Mouse (Mus musculus): ENCODE measurements at regions not wholly inside any gene's neighbourhood (a gene's known extent, or its start where the extent isn't known, plus 50 kb on each side); places are given as distances from the start of the nearest gene placed in this dataset.
A peak's percentile ranks its signal among the peaks of the same experiment; 100 is the strongest.

DNA sequence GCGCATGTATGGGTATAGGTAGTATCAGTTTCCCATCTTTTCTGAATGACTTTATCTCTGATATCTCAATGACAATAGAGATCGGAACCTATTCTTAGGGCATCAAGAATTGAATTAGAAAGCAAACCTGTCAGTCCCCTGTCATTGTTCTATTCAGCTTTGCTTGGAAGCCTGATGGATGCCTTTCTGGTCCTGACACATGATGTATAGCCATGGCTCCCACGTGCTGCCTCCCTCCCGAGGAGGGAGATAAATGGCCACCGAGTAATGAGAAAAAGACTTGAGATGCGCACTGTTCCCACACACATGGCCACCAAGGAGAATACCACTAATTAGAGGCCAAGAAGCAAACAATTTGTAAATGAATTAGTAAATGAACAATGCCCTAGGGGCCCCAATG is 261.8 kb upstream of the Adgrl2 start:
- Histone ChIP-seq H3K4me3 (no peak overlapping the region), H3K4me1 (peaks cover 21% of the 10 kb centered on the region), H3K9me3 (replicated peaks) (no peaks in the 10 kb centered on the region), H3K36me3 (no peaks in the 10 kb centered on the region), H3K27me3 (ENCODE audit: low read depth, poor library complexity, severe bottlenecking) (peaks cover 6% of the 10 kb centered on the region; the same call in 1 of the 2 replicates), H3K27ac (replicated peaks) (peak overlapping the region; percentile 13; the same call in 1 of the 2 replicates)
- no peak for DNase-seq (ENCODE audit: low spot score)
- 61% methylated on average over 6 of the region's 6 CpGs for WGBS

DNA sequence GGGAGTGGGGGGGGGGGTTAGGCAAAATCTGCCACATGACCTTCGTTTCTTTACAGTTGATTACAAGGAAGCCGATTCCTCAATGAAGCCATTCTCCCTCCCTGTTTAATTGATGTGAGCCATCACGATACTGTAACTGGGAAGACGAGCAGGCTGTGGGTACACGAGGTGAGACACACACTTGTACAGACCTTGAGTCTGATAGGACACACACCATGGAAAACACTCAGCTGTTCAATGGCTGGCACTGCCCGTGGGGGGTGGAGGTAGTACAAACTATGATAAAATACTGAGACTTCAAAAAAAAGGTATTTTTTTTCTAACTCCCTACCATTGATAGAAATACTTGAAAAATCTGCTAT is 257.3 kb upstream of the Adgrl2 start:
- Histone ChIP-seq H3K4me3 (no peak overlapping the region), H3K9me3 (replicated peaks) (no peaks in the 10 kb centered on the region), H3K4me1 (peaks cover 23% of the 10 kb centered on the region), H3K27ac (replicated peaks) (no peak overlapping the region), H3K27me3 (ENCODE audit: low read depth, poor library complexity, severe bottlenecking) (peaks cover 3% of the 10 kb centered on the region; the same call in 1 of the 2 replicates), H3K36me3 (no peaks in the 10 kb centered on the region)
- 85% methylated on average over 6 of the region's 6 CpGs for WGBS
- no peak for DNase-seq (ENCODE audit: low spot score)

DNA sequence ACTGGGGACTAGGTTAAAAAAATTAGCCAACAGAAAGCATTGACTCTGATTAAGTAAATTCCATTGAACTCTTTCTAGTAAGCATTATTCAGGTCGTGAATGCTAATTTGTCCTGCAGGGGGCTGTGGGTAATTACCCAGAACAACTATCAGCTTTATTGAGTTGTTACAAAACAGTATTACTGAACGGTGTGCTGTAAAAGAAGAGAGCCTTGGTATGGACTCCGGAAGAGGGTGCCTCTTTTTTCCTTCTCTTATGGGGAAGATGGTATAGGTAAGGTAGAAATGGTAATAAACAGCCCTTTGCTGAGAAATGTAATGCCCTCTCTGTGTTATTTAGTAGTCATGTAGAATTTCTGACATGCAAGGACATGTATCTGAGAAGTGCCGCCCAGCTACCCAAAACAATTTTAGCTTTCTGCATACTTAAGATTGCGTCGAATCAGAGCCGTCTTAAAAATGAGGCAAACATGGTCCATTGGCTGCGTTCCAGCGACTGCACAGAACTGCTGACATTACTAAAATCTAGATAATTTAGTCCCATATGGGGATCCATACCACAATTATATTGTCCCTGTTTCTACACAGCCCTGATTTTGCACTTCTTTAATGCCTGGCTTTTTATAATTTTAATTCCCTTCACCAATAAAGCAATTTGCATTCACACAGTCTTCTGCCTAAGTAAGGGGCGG is 256.7 kb upstream of the Adgrl2 start:
- H3K4me3 ChIP-seq, result no peak overlapping the region
- H3K27me3 ChIP-seq (ENCODE audit: low read depth, poor library complexity, severe bottlenecking), result no peaks in the 10 kb centered on the region; the same call in 1 of the 2 replicates
- no peaks in the 10 kb centered on the region for H3K9me3 ChIP-seq (replicated peaks)
- DNase-seq (ENCODE audit: low spot score), result no peak
- H3K27ac ChIP-seq (replicated peaks), result no peak overlapping the region
- WGBS, result 85% methylated on average over 10 of the region's 10 CpGs
- peaks cover 17% of the 10 kb centered on the region for H3K4me1 ChIP-seq
- no peaks in the 10 kb centered on the region for H3K36me3 ChIP-seq

GRCm38 (mm10) chr3:149239664-149240063 is 249.3 kb upstream of the Adgrl2 start:
- H3K4me1 ChIP-seq, result peaks cover 5% of the 10 kb centered on the region; the same call in 1 of the 2 replicates
- H3K4me3 ChIP-seq, result no peak overlapping the region
- H3K9me3 ChIP-seq (replicated peaks), result no peaks in the 10 kb centered on the region
- no peak for DNase-seq (ENCODE audit: low spot score)
- H3K27me3 ChIP-seq (ENCODE audit: low read depth, poor library complexity, severe bottlenecking), result no peaks in the 10 kb centered on the region
- no peaks in the 10 kb centered on the region for H3K36me3 ChIP-seq
- no peak overlapping the region for H3K27ac ChIP-seq (replicated peaks)
- WGBS, result 92% methylated on average over 3 of the region's 3 CpGs

- H3K4me3 ChIP-seq, result no peak overlapping the region
- H3K36me3 ChIP-seq, result no peaks in the 10 kb centered on the region
- WGBS, result 85% methylated on average over 5 of the region's 5 CpGs
- DNase-seq (ENCODE audit: low spot score), result no peak
- H3K4me1 ChIP-seq, result peaks cover 5% of the 10 kb centered on the region; the same call in 1 of the 2 replicates
- no peaks in the 10 kb centered on the region for H3K27me3 ChIP-seq (ENCODE audit: low read depth, poor library complexity, severe bottlenecking)
- no peak overlapping the region for H3K27ac ChIP-seq (replicated peaks)
- no peaks in the 10 kb centered on the region for H3K9me3 ChIP-seq (replicated peaks)
Measured at GRCm38 (mm10) chr3:149238076-149238475, 247.7 kb upstream of the Adgrl2 start.

DNA sequence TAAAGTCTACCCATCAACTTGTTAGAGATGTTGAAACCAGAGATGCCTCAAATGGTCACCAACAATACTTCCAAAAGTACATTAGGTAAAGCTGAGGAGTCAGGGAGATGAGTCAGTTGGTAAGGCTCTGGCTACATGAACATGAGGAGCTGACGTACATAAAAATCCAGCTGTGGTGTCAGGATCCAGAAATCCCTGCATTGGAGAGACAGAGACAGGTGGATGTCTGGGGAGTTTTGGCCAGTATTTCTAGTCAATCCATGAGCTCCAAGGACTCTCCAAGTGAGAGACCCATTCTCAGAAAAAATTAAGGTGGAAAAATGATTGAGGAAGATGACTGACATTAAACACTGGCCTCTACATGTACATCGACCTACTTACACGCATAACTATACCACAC is 244.8 kb upstream of the Adgrl2 start:
- Histone ChIP-seq H3K27me3 (ENCODE audit: low read depth, poor library complexity, severe bottlenecking) (no peaks in the 10 kb centered on the region), H3K4me1 (peaks cover 5% of the 10 kb centered on the region; the same call in 1 of the 2 replicates), H3K36me3 (no peaks in the 10 kb centered on the region), H3K9me3 (replicated peaks) (no peaks in the 10 kb centered on the region), H3K27ac (replicated peaks) (no peak overlapping the region), H3K4me3 (no peak overlapping the region)
- DNase-seq (ENCODE audit: low spot score), result no peak
- 95% methylated on average over 3 of the region's 3 CpGs for WGBS

DNA sequence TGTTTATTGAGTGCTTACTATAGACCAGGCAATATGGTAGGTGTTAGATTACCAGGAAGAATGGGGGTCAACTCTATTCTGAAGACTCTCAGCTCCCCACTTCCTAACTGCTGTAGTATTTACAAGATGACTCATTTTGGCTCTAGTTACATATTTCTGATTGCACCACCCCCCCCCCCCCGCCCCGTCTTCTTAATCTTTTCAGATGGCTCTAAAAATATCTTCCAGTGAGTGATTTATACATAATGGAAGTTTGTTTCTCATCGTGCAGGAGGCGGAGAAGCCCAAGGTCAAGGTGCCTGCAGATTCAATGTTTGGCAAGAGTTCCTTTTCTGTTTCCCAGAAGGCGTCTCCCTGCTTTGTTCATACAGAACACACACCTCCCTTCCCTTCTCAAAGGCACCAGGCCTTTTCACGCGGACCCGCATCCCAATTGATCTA is 243.4 kb upstream of the Adgrl2 start:
- WGBS, result 91% methylated on average over 8 of the region's 8 CpGs
- H3K27ac ChIP-seq (replicated peaks), result no peak overlapping the region
- H3K4me1 ChIP-seq, result peaks cover 5% of the 10 kb centered on the region; the same call in 1 of the 2 replicates
- no peak overlapping the region for H3K4me3 ChIP-seq
- no peak for DNase-seq (ENCODE audit: low spot score)
- H3K9me3 ChIP-seq (replicated peaks), result no peaks in the 10 kb centered on the region
- no peaks in the 10 kb centered on the region for H3K36me3 ChIP-seq
- no peaks in the 10 kb centered on the region for H3K27me3 ChIP-seq (ENCODE audit: low read depth, poor library complexity, severe bottlenecking)

GRCm38 (mm10) chr3:149233191-149233641 is 242.9 kb upstream of the Adgrl2 start:
- Histone ChIP-seq H3K27ac (replicated peaks) (no peak overlapping the region), H3K4me3 (no peak overlapping the region), H3K36me3 (no peaks in the 10 kb centered on the region), H3K4me1 (peaks cover 3% of the 10 kb centered on the region; the same call in 1 of the 2 replicates), H3K9me3 (replicated peaks) (no peaks in the 10 kb centered on the region), H3K27me3 (ENCODE audit: low read depth, poor library complexity, severe bottlenecking) (no peaks in the 10 kb centered on the region)
- no peak for DNase-seq (ENCODE audit: low spot score)
- WGBS, result 89% methylated on average over 7 of the region's 7 CpGs

DNA sequence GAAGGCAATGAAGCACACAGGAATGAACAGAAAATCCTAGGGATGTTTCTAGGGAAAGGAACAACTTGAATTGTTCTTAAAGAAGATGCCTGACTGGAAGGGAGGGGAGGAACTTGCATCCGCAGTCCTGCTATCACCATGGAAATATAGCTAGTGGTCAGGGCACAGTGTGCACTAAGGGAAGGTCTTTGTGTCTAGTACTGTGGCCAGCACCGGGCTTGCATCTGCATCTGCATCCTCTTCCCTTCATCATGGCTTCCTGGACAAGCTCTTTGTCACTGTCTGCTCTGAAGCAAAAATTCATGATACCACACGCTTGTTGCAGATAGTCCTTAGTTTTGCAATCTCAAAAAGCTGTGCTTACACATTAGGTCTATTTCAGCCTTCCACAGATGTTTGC is 241.0 kb upstream of the Adgrl2 start:
- Histone ChIP-seq H3K27ac (replicated peaks) (no peak overlapping the region), H3K4me1 (no peaks in the 10 kb centered on the region), H3K36me3 (no peaks in the 10 kb centered on the region), H3K9me3 (replicated peaks) (no peaks in the 10 kb centered on the region), H3K27me3 (ENCODE audit: low read depth, poor library complexity, severe bottlenecking) (no peaks in the 10 kb centered on the region), H3K4me3 (no peak overlapping the region)
- DNase-seq (ENCODE audit: low spot score), result no peak
- 85% methylated on average over 3 of the region's 3 CpGs for WGBS

DNA sequence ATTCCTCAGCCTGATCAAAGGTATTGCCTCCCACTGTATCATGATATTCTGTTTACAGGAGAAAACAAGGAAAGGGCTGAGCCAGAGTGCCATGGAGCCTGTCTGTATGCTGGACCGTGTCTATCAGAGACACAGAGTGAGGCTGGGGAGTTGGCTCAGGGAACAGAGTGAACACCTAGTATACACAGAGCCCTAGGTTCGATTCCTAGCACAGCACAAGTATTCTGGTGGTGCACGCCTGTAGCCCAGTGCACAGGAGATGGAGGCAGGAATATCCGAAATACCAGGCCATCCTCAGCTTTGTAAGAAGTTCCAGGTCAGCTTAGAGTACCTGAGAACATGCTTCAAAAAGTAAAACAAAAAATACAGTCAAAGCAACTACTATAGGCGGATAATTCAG is 237.2 kb upstream of the Adgrl2 start:
- 86% methylated on average over 5 of the region's 5 CpGs for WGBS
- no peaks in the 10 kb centered on the region for H3K4me1 ChIP-seq
- H3K27me3 ChIP-seq (ENCODE audit: low read depth, poor library complexity, severe bottlenecking), result no peaks in the 10 kb centered on the region
- no peak overlapping the region for H3K4me3 ChIP-seq
- no peak for DNase-seq (ENCODE audit: low spot score)
- H3K27ac ChIP-seq (replicated peaks), result no peak overlapping the region
- H3K36me3 ChIP-seq, result no peaks in the 10 kb centered on the region
- no peaks in the 10 kb centered on the region for H3K9me3 ChIP-seq (replicated peaks)

DNA sequence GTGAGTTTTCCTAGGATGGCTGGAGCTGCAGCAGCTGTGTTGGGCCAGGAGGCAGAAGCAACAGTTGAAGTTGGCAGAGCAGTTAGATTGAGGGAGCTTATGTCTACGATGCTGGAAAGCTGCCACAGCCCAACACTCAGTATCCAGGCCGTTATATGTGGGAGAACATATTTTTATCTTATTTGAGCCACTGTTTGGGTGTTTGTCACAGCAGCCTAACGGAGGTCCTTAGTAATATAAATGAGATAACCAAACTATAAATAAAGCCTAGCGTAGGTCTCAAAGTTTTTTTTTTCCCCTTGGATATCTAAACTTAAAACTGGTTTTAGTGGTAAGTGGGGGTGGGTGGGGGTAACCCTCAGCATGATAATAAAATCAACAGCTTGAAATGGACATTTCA is 236.4 kb upstream of the Adgrl2 start:
- Histone ChIP-seq H3K4me1 (no peaks in the 10 kb centered on the region), H3K4me3 (no peak overlapping the region), H3K36me3 (no peaks in the 10 kb centered on the region), H3K27me3 (ENCODE audit: low read depth, poor library complexity, severe bottlenecking) (no peaks in the 10 kb centered on the region), H3K9me3 (replicated peaks) (no peaks in the 10 kb centered on the region), H3K27ac (replicated peaks) (no peak overlapping the region)
- 91% methylated on average over 4 of the region's 4 CpGs for WGBS
- no peak for DNase-seq (ENCODE audit: low spot score)

GRCm38 (mm10) chr3:149225684-149226083 is 235.3 kb upstream of the Adgrl2 start:
- no peaks in the 10 kb centered on the region for H3K36me3 ChIP-seq
- peaks cover under 1% of the 10 kb centered on the region for H3K4me1 ChIP-seq
- H3K27ac ChIP-seq (replicated peaks), result no peak overlapping the region
- H3K9me3 ChIP-seq (replicated peaks), result no peaks in the 10 kb centered on the region
- H3K27me3 ChIP-seq (ENCODE audit: low read depth, poor library complexity, severe bottlenecking), result peaks cover 6% of the 10 kb centered on the region
- no peak for DNase-seq (ENCODE audit: low spot score)
- H3K4me3 ChIP-seq, result no peak overlapping the region
- 84% methylated on average over 17 of the region's 17 CpGs for WGBS

DNA sequence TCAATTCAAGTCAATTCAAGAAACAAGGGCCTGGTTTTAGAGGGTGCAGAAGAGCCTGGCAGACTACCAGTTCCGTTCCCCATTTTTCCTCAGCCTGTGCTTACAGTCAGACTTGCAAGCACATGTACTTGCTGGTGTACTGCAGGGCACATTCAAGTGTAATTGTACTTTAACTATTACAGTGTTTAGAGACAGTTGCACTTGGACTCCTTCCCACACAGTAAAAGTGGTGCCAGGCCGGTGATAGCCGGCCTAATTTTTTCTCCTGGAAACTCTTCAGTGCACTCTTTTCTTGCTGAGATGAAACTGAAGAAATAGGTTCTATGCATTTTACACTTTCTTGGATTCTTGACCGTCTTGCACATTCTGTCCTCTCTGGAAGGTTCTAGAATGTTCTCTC is 233.9 kb upstream of the Adgrl2 start:
- H3K4me3 ChIP-seq, result no peak overlapping the region
- 96% methylated on average over 4 of the region's 4 CpGs for WGBS
- no peak overlapping the region for H3K27ac ChIP-seq (replicated peaks)
- peaks cover 17% of the 10 kb centered on the region for H3K27me3 ChIP-seq (ENCODE audit: low read depth, poor library complexity, severe bottlenecking)
- no peaks in the 10 kb centered on the region for H3K36me3 ChIP-seq
- DNase-seq (ENCODE audit: low spot score), result no peak
- H3K4me1 ChIP-seq, result peaks cover 15% of the 10 kb centered on the region
- H3K9me3 ChIP-seq (replicated peaks), result no peaks in the 10 kb centered on the region
